Mouse (Mus musculus): ENCODE results near the gene Rasef. TPM values are rescaled to one million over a fixed set of nuclear protein-coding genes. Genes with fewer than 3 reads are reported as not detected.
A peak's percentile ranks its signal among the peaks of the same experiment; 100 is the strongest.

Rasef gene
- total and polyA plus RNA-seq, 3 experiments, result 0.11 to 2.9 (median 0.20) TPM

- TF ChIP-seq CHD2 (IDR thresholded peaks at IDR 0.05; ENCODE audit: low read length), result peak; percentile 53
- 0 out of 2 replicates have a peak, but pooled peaks have one; percentile 72 for TF ChIP-seq RCOR1 (conservative IDR thresholded peaks at IDR 0.05; ENCODE audit: low read depth, low read length)
- peak; percentile 62 for TF ChIP-seq BHLHE40 (IDR thresholded peaks at IDR 0.05; ENCODE audit: low read depth, low read length)
- TF ChIP-seq ZC3H11A (IDR thresholded peaks at IDR 0.05; ENCODE audit: low read depth, low read length), result no peak
- TF ChIP-seq PAX5 (IDR thresholded peaks at IDR 0.05; ENCODE audit: low read length), result no peak
Observed at GRCm38 (mm10) chr4:73748219-73748618, 42.6 kb downstream of the Rasef start (continued).

GRCm38 (mm10) chr4:73739439-73739838, 51.4 kb downstream of the Rasef start:
- Histone ChIP-seq H3K4me2 (ENCODE audit: insufficient read depth, low read depth, poor library complexity, severe bottlenecking) (peak overlapping the region; percentile 57; the same call in 1 of the 2 replicates), H3K27ac (ENCODE audit: insufficient read depth, low read depth) (no peak overlapping the region; the same call in 1 of the 2 replicates), H3K27me3 (replicated peaks) (no peaks in the 10 kb centered on the region), H3K36me3 (replicated peaks in 1 of 2; ENCODE audit: control insufficient read depth in 1 of 2, insufficient read depth in 1 of 2, low read length in 1 of 2) (no peaks in the 10 kb centered on the region), H3K4me1 (ENCODE audit: control insufficient read depth in 1 of 2, insufficient read depth in 2 of 2) (peaks cover 0 to 10% of the 10 kb centered on the region in 2 experiments; a peak in 2 of 4 replicates), H3K79me2 (replicated peaks; ENCODE audit: control insufficient read depth, extremely low read depth, insufficient read depth, poor library complexity, severe bottlenecking) (no peaks in the 10 kb centered on the region), H3K9ac (ENCODE audit: insufficient read depth, low read depth) (peak overlapping the region; percentile 74; the same call in 1 of the 2 replicates), H3K4me3 (replicated peaks in 1 of 3; ENCODE audit: low read depth in 2 of 3, low read length in 2 of 3, poor library complexity in 1 of 3) (no peak overlapping the region), H3K9me3 (replicated peaks; ENCODE audit: low read length) (peaks cover 33% of the 10 kb centered on the region)
- DNase-seq (ENCODE audit: extremely low read depth), result no peak
- in situ Hi-C loops (cut with MboI; ENCODE audit: low pct_ligation_motif_present, low pct_unique_long_range_greater_than_20kb, low sequenced_read_pairs) (no loop called here), dilution Hi-C loops (cut with MboI; ENCODE audit: extremely low pct_ligation_motif_present, extremely low pct_unique_long_range_greater_than_20kb, low sequenced_read_pairs) (no loop called here)
- no peak for TF ChIP-seq MXI1 (IDR thresholded peaks at IDR 0.05; ENCODE audit: low read depth, low read length)
- peak; percentile 8; the same call in 1 of the 2 replicates for TF ChIP-seq IRF4 (IDR thresholded peaks at IDR 0.05; ENCODE audit: low read depth, low read length)
- TF ChIP-seq ETS1 (conservative IDR thresholded peaks at IDR 0.05; ENCODE audit: low read depth, low read length), result peak; percentile 23; the same call in 1 of the 2 replicates
- 0 out of 2 replicates have a peak, but pooled peaks have one; percentile 19 for TF ChIP-seq BHLHE40 (IDR thresholded peaks at IDR 0.05; ENCODE audit: low read depth, low read length)
- 0 out of 2 replicates have a peak, but pooled peaks have one; percentile 61 for TF ChIP-seq CHD1 (IDR thresholded peaks at IDR 0.05; ENCODE audit: low read depth, low read length)
- peak; percentile 60 for TF ChIP-seq ZNF384 (IDR thresholded peaks at IDR 0.05; ENCODE audit: low read depth, low read length)
- TF ChIP-seq ZC3H11A (IDR thresholded peaks at IDR 0.05; ENCODE audit: low read depth, low read length), result no peak

GRCm38 (mm10) chr4:73719819-73720218, 71.0 kb downstream of the Rasef start:
- Histone ChIP-seq H3K4me3 (replicated peaks in 1 of 3; ENCODE audit: low read depth in 2 of 3, low read length in 2 of 3, poor library complexity in 1 of 3) (no peak overlapping the region), H3K27ac (ENCODE audit: insufficient read depth, low read depth) (no peak overlapping the region), H3K27me3 (replicated peaks) (no peaks in the 10 kb centered on the region), H3K9ac (ENCODE audit: insufficient read depth, low read depth) (no peak overlapping the region), H3K9me3 (replicated peaks; ENCODE audit: low read length) (peaks cover 18% of the 10 kb centered on the region), H3K4me2 (ENCODE audit: insufficient read depth, low read depth, poor library complexity, severe bottlenecking) (no peak overlapping the region), H3K4me1 (ENCODE audit: control insufficient read depth in 1 of 2, insufficient read depth in 2 of 2) (no peaks in the 10 kb centered on the region), H3K79me2 (replicated peaks; ENCODE audit: control insufficient read depth, extremely low read depth, insufficient read depth, poor library complexity, severe bottlenecking) (no peaks in the 10 kb centered on the region), H3K36me3 (replicated peaks in 1 of 2; ENCODE audit: control insufficient read depth in 1 of 2, insufficient read depth in 1 of 2, low read length in 1 of 2) (peaks cover 0 to 2% of the 10 kb centered on the region in 2 experiments)
- no peak for DNase-seq (ENCODE audit: extremely low read depth)
- dilution Hi-C loops (cut with MboI; ENCODE audit: extremely low pct_ligation_motif_present, extremely low pct_unique_long_range_greater_than_20kb, low sequenced_read_pairs), result no loop called here
- TF ChIP-seq ZMIZ1 (IDR thresholded peaks at IDR 0.05; ENCODE audit: low read depth, low read length), result no peak
- no peak for TF ChIP-seq PAX5 (IDR thresholded peaks at IDR 0.05; ENCODE audit: low read length)
- no peak for TF ChIP-seq MEF2A (IDR thresholded peaks at IDR 0.05; ENCODE audit: borderline replicate concordance, low read depth, low read length)
- in situ Hi-C loops (cut with MboI; ENCODE audit: low pct_ligation_motif_present, low pct_unique_long_range_greater_than_20kb, low sequenced_read_pairs), result no loop called here

All from CH12.LX (cell line).